Mouse (Mus musculus) brain, embryonic 14.5 days (tissue): Measurements from ENCODE around the gene Cdh15.

Source experiments
- CTCF ChIP-seq: fragments of 200-500 bp; IDR thresholded peaks from 2 replicates; pipeline ENCODE4 v1.5.1; 2012; ENCODE audit warnings: inconsistent platforms, mild to moderate bottlenecking, moderate library complexity, borderline replicate concordance; ENCODE audit not compliant: insufficient read depth, insufficient read length; ENCODE audit errors: extremely low read depth
- POLR2A ChIP-seq: fragments of 200-500 bp; IDR thresholded peaks from 2 replicates; pipeline ENCODE4 v1.6.1; 2012; ENCODE audit warnings: mild to moderate bottlenecking, inconsistent platforms, borderline replicate concordance; ENCODE audit not compliant: poor library complexity, insufficient read depth, insufficient read length, severe bottlenecking; ENCODE audit errors: extremely low read depth

GRCm38 (mm10) chr8:122819776-122820175 is 28.0 kb upstream of the Cdh15 start:
- TF ChIP-seq CTCF, result no peak
- TF ChIP-seq POLR2A, result no peak
